18 mouse cellular contexts compared by ENCODE assay signal in genomic region chr17:11033594-11033993, GRCm38 (mm10).
DNase-seq lines count a peak whose midpoint lies in the region; ATAC-seq and TF ChIP-seq lines count a peak whose summit lies in the region.
"Had no signal": no experiment of that assay in that cellular context is flagged by ENCODE, and none has a peak within 500 bp of the region (broad histone marks: within the 10 kb centered on the region; RNA-seq: fewer than 3 reads in every experiment).

No protein-coding gene starts in this region.

- H3K9me3 ChIP-seq in midbrain, postnatal 0 days (ENCODE audit: low read length): no peaks in the 10 kb centered on the region
- H3K9me3 ChIP-seq in midbrain, embryonic 16.5 days (replicated peaks; ENCODE audit: control insufficient read depth, low read length, poor library complexity, severe bottlenecking): no peaks in the 10 kb centered on the region
- H3K9me3 ChIP-seq: embryonic facial prominence, embryonic 13.5 days; forebrain, embryonic 13.5 days; heart, embryonic 12.5 days; hindbrain, embryonic 15.5 days had no signal

- H3K27me3 ChIP-seq in midbrain, postnatal 0 days (ENCODE audit: insufficient read depth, low read length): no peaks in the 10 kb centered on the region
- H3K27me3 ChIP-seq in midbrain, embryonic 16.5 days (ENCODE audit: control insufficient read depth, insufficient read depth, low read depth, low read length): no peaks in the 10 kb centered on the region
- H3K27me3 ChIP-seq: CH12.LX; embryonic facial prominence, embryonic 13.5 days; forebrain, embryonic 13.5 days; heart, embryonic 12.5 days; hindbrain, embryonic 15.5 days; Patski had no signal

- no peak overlapping the region for H3K9ac ChIP-seq in midbrain, postnatal 0 days (replicated peaks; ENCODE audit: low read length, poor library complexity, severe bottlenecking)
- H3K9ac ChIP-seq in midbrain, embryonic 16.5 days (ENCODE audit: low read depth, low read length): no peak overlapping the region
- H3K9ac ChIP-seq: embryonic facial prominence, embryonic 13.5 days; forebrain, embryonic 13.5 days; forebrain, postnatal 0 days; heart, embryonic 12.5 days; hindbrain, embryonic 15.5 days had no signal

- no peak overlapping the region for H3K4me3 ChIP-seq in midbrain, postnatal 0 days (ENCODE audit: low read depth, low read length)
- H3K4me3 ChIP-seq in midbrain, embryonic 16.5 days (ENCODE audit: low read depth, low read length): no peak overlapping the region
- H3K4me3 ChIP-seq: embryonic facial prominence, embryonic 13.5 days; forebrain, embryonic 13.5 days; heart, embryonic 12.5 days; hindbrain, embryonic 15.5 days had no signal

- 42% methylated on average over 2 of the region's 2 CpGs for WGBS in midbrain, postnatal 0 days
- WGBS in midbrain, embryonic 16.5 days: 47% methylated on average over 2 of the region's 2 CpGs

- no peaks in the 10 kb centered on the region for H3K36me3 ChIP-seq in midbrain, postnatal 0 days (ENCODE audit: insufficient read depth, low read length)
- no peaks in the 10 kb centered on the region for H3K36me3 ChIP-seq in midbrain, embryonic 16.5 days (ENCODE audit: control insufficient read depth, insufficient read depth, low read length)
- H3K36me3 ChIP-seq: embryonic facial prominence, embryonic 13.5 days; heart, embryonic 12.5 days; hindbrain, embryonic 15.5 days had no signal

- DNase-seq in midbrain, postnatal 0 days (ENCODE audit: low spot score): peak; percentile 2
- peak; percentile 34 for DNase-seq in cerebellum, adult 11-12 months
- peak; percentile 51 for DNase-seq in cerebellum, adult 9-10 months
- DNase-seq in cerebellum, postnatal 36 days: peak; percentile 7 to 38
- no peak for DNase-seq in kidney, postnatal 4 days
- DNase-seq: adrenal gland, postnatal 14 days; forebrain, postnatal 0 days; gastrocnemius, postnatal 14 days had no signal

- no peak for ATAC-seq in midbrain, postnatal 0 days (ENCODE audit: low FRiP score)
- no peak for ATAC-seq in midbrain, embryonic 16.5 days
- ATAC-seq in megakaryocyte-erythroid progenitor cell, adult 5-6 weeks (replicated peaks; ENCODE audit: low FRiP score, low TSS enrichment, poor library complexity, severe bottlenecking): no peak
- ATAC-seq: activated CD4-positive, CD25-positive, alpha-beta regulatory T cell, adult 4 months; forebrain, embryonic 13.5 days; forebrain, postnatal 0 days; intestine, embryonic 16.5 days; Patski had no signal

- no peaks in the 10 kb centered on the region for H3K4me1 ChIP-seq in midbrain, postnatal 0 days (ENCODE audit: insufficient read depth, low read length)
- peaks cover 3% of the 10 kb centered on the region; the same call in 1 of the 2 replicates for H3K4me1 ChIP-seq in midbrain, embryonic 16.5 days (ENCODE audit: control insufficient read depth, insufficient read depth, low read length)
- H3K4me1 ChIP-seq: forebrain, embryonic 13.5 days; heart, embryonic 12.5 days; hindbrain, embryonic 15.5 days had no signal

- H3K27ac ChIP-seq in midbrain, postnatal 0 days (ENCODE audit: low read depth, low read length): no peak overlapping the region
- no peak overlapping the region for H3K27ac ChIP-seq in midbrain, embryonic 16.5 days (ENCODE audit: low read length)
- H3K27ac ChIP-seq: embryonic facial prominence, embryonic 13.5 days; forebrain, embryonic 13.5 days; hindbrain, embryonic 15.5 days had no signal

- no peak for TF ChIP-seq CTCF in midbrain, postnatal 0 days (IDR thresholded peaks at IDR 0.05)

- no peak overlapping the region for H3K4me2 ChIP-seq in midbrain, postnatal 0 days (ENCODE audit: low read depth, low read length, poor library complexity, severe bottlenecking)
- H3K4me2 ChIP-seq in midbrain, embryonic 16.5 days (ENCODE audit: low read length): no peak overlapping the region
- H3K4me2 ChIP-seq: embryonic facial prominence, embryonic 13.5 days; forebrain, embryonic 13.5 days; heart, embryonic 12.5 days; hindbrain, embryonic 15.5 days had no signal

Comparison
In these comparisons a context has a peak if more than half of its experiments do, and no peak if none do; other contexts are left out.
1. DNase-seq: peak in midbrain, postnatal 0 days (single experiment), cerebellum, adult 11-12 months (single experiment), cerebellum, adult 9-10 months (single experiment) and cerebellum, postnatal 36 days (2 of 2); none in kidney, postnatal 4 days (0 of 2).